ENCODE assay signal across 36 mouse cellular contexts in the genomic region with DNA sequence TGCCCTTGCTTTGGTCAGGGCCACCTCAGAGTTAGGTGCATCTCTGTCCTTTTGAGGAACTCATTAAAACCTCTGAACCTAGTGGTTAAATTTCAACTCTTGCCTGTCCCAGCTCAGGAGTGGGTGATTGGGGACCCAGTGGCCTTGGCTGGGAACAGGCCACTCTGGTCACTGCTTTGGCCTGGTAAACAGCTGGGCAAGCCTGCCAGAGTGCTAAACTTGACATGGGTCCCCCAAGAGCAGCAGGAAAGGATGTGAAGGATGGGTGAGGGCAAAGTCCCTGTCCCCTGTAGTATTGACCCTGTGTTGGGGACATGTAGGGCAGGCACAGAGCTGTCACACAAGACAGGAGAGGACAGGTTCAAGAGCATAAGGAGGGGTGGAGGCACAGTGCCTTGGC. TPM values are rescaled to one million over a fixed set of nuclear protein-coding genes. Genes with fewer than 3 reads are reported as not detected.
DNase-seq lines count a peak whose midpoint lies in the region; ATAC-seq lines count a peak whose summit lies in the region.
"Had no signal": no experiment of that assay in that cellular context is flagged by ENCODE, and none has a peak within 500 bp of the region (broad histone marks: within the 10 kb centered on the region; RNA-seq: fewer than 3 reads in every experiment).

A gene (minus strand): TSS at position 74 of the 400 bp plus-strand sequence.

- no peak for ATAC-seq in intestine, embryonic 16.5 days
- no peak for ATAC-seq in intestine, embryonic 15.5 days
- ATAC-seq in megakaryocyte, adult 5-6 weeks (ENCODE audit: poor library complexity, severe bottlenecking) = no peak
- ATAC-seq in liver, embryonic 13.5 days (ENCODE audit: low read depth) = no peak
- ATAC-seq: forebrain, embryonic 14.5 days; hindbrain, embryonic 16.5 days; Patski had no signal

- no peaks in the 10 kb centered on the region for H3K27me3 ChIP-seq in intestine, embryonic 16.5 days (replicated peaks; ENCODE audit: control insufficient read depth, insufficient read depth, low read length)
- H3K27me3 ChIP-seq in intestine, embryonic 15.5 days (replicated peaks) = no peaks in the 10 kb centered on the region
- H3K27me3 ChIP-seq in megakaryocyte, embryonic 14.5 days (replicated peaks) = no peaks in the 10 kb centered on the region
- H3K27me3 ChIP-seq in liver, embryonic 13.5 days = no peaks in the 10 kb centered on the region
- H3K27me3 ChIP-seq: embryonic facial prominence, embryonic 12.5 days; kidney, embryonic 15.5 days; limb, embryonic 12.5 days; neural tube, embryonic 12.5 days; Patski had no signal

- H3K9ac ChIP-seq in intestine, embryonic 16.5 days (ENCODE audit: low read depth, low read length) = peak within 1 kb of the TSS; percentile 24; the same call in 1 of the 2 replicates
- no peak within 1 kb of the TSS for H3K9ac ChIP-seq in intestine, embryonic 15.5 days
- H3K9ac ChIP-seq in liver, embryonic 13.5 days = no peak within 1 kb of the TSS
- H3K9ac ChIP-seq: embryonic facial prominence, embryonic 12.5 days; kidney, embryonic 15.5 days; limb, embryonic 12.5 days; neural tube, embryonic 12.5 days had no signal

- H3K9me3 ChIP-seq in intestine, embryonic 16.5 days (ENCODE audit: control insufficient read depth, low read length) = no peaks in the 10 kb centered on the region
- H3K9me3 ChIP-seq in intestine, embryonic 15.5 days = no peaks in the 10 kb centered on the region
- H3K9me3 ChIP-seq in megakaryocyte, embryonic 14.5 days = no peaks in the 10 kb centered on the region
- no peaks in the 10 kb centered on the region for H3K9me3 ChIP-seq in liver, embryonic 13.5 days (replicated peaks)
- H3K9me3 ChIP-seq: embryonic facial prominence, embryonic 12.5 days; hindbrain, embryonic 10.5 days; kidney, embryonic 15.5 days; limb, embryonic 12.5 days; midbrain, embryonic 10.5 days; neural tube, embryonic 12.5 days had no signal

- H3K4me3 ChIP-seq in intestine, embryonic 16.5 days (ENCODE audit: low read length) = no peak within 1 kb of the TSS
- H3K4me3 ChIP-seq in intestine, embryonic 15.5 days (replicated peaks) = no peak within 1 kb of the TSS
- H3K4me3 ChIP-seq in megakaryocyte, embryonic 14.5 days (replicated peaks) = peak within 1 kb of the TSS; percentile 48
- H3K4me3 ChIP-seq in liver, embryonic 13.5 days (replicated peaks) = no peak within 1 kb of the TSS
- H3K4me3 ChIP-seq: embryonic facial prominence, embryonic 12.5 days; hindbrain, embryonic 10.5 days; kidney, embryonic 15.5 days; limb, embryonic 12.5 days; midbrain, embryonic 10.5 days; myocyte; neural tube, embryonic 12.5 days had no signal

- no peak within 1 kb of the TSS for H3K27ac ChIP-seq in intestine, embryonic 16.5 days (ENCODE audit: low read length)
- no peak within 1 kb of the TSS for H3K27ac ChIP-seq in intestine, embryonic 15.5 days
- H3K27ac ChIP-seq in liver, embryonic 13.5 days = peak within 1 kb of the TSS; percentile 51
- H3K27ac ChIP-seq: embryonic facial prominence, embryonic 12.5 days; hindbrain, embryonic 10.5 days; kidney, embryonic 15.5 days; limb, embryonic 12.5 days; macrophage; midbrain, embryonic 10.5 days; neural tube, embryonic 12.5 days; stomach, postnatal 0 days had no signal

- H3K4me2 ChIP-seq in intestine, embryonic 16.5 days (ENCODE audit: low read depth, low read length) = no peak within 1 kb of the TSS
- H3K4me2 ChIP-seq in intestine, embryonic 15.5 days (replicated peaks) = no peak within 1 kb of the TSS
- no peak within 1 kb of the TSS for H3K4me2 ChIP-seq in liver, embryonic 13.5 days
- H3K4me2 ChIP-seq: embryonic facial prominence, embryonic 12.5 days; kidney, embryonic 15.5 days; limb, embryonic 12.5 days; neural tube, embryonic 12.5 days had no signal

- H3K36me3 ChIP-seq in intestine, embryonic 16.5 days (ENCODE audit: control insufficient read depth, insufficient read depth, low read length) = no peaks in the 10 kb centered on the region
- H3K36me3 ChIP-seq in intestine, embryonic 15.5 days = no peaks in the 10 kb centered on the region
- peaks cover 15% of the 10 kb centered on the region for H3K36me3 ChIP-seq in megakaryocyte, embryonic 14.5 days (replicated peaks; ENCODE audit: low read length)
- H3K36me3 ChIP-seq in liver, embryonic 13.5 days = no peaks in the 10 kb centered on the region
- H3K36me3 ChIP-seq: embryonic facial prominence, embryonic 12.5 days; hindbrain, embryonic 10.5 days; kidney, embryonic 15.5 days; limb, embryonic 12.5 days; midbrain, embryonic 10.5 days; neural tube, embryonic 12.5 days had no signal

- peaks cover 18% of the 10 kb centered on the region for H3K4me1 ChIP-seq in intestine, embryonic 16.5 days (ENCODE audit: control insufficient read depth, insufficient read depth, low read length)
- H3K4me1 ChIP-seq in intestine, embryonic 15.5 days (replicated peaks) = peaks cover 17% of the 10 kb centered on the region
- H3K4me1 ChIP-seq in megakaryocyte, embryonic 14.5 days = peaks cover 87% of the 10 kb centered on the region
- peaks cover 55% of the 10 kb centered on the region for H3K4me1 ChIP-seq in liver, embryonic 13.5 days (replicated peaks)

- DNase-seq in liver, embryonic 13.5 days = no peak
- no peak for DNase-seq in left cerebral cortex, adult 18-20 months (ENCODE audit: low spot score in 2 of 2)
- no peak for DNase-seq in frontal cortex, postnatal 10 days (ENCODE audit: low spot score in 2 of 2)
- DNase-seq: adrenal gland, postnatal 10 days; cerebellum, adult 11 months; cerebellum, adult 9-11 months; embryo, embryonic 11 days; heart, postnatal 14 days; kidney, adult 11 months; layer of hippocampus, adult 9-11 months; lung, adult 2 months; lung, postnatal 10 days; right cerebral cortex, adult 18-20 months; thymus, adult 18-20 months; thymus, postnatal 36 days had no signal

RNA-seq across cellular contexts. Expression of the gene that starts here (rescaled TPM):
- 0.31 and 0.70 TPM in 2 replicates for polyA plus RNA-seq in intestine, embryonic 16.5 days (2015; fragmentation: Nextera tagmentation; extraction: Ambion mirVana)
- 0.21 and 0.33 TPM in 2 replicates for polyA plus RNA-seq in intestine, embryonic 15.5 days (2015; fragmentation: Nextera tagmentation; extraction: Ambion mirVana)
- polyA plus RNA-seq in megakaryocyte, embryonic 14.5 days (2012; ENCODE audit: insufficient read depth, low replicate concordance) = 2.1 TPM in 1 of 2 replicates, not detected in the other
- total RNA-seq in megakaryocyte, adult 5-6 weeks (2015) = not detected in 2 replicates
- not detected in 2 replicates for total RNA-seq in megakaryocyte, adult 5-6 weeks (2017)
- 0.88 and 1.1 TPM in 2 replicates for polyA plus RNA-seq in liver, embryonic 13.5 days (2015; fragmentation: Nextera tagmentation; extraction: Ambion mirVana)
- total RNA-seq in left cerebral cortex, adult 18-20 months (2021) = under 1 TPM; 0.33 to 0.35 TPM
- total RNA-seq: gastrocnemius, adult 8-10 months; heart, postnatal 14 days; MEL; midbrain, postnatal 0 days had no signal
- polyA plus RNA-seq: embryonic facial prominence, embryonic 12.5 days; gonadal fat pad, adult 2 months; heart, embryonic 14.5 days; macrophage; myocyte; Patski had no signal
